Comparison of ENCODE assay signal across 9 mouse cellular contexts in genomic region chr11:100581756-100582155, GRCm38 (mm10). TPM values are rescaled to one million over a fixed set of nuclear protein-coding genes. Genes with fewer than 3 reads are reported as not detected.
A peak's percentile ranks its signal among the peaks of the same experiment; 100 is the strongest.
DNase-seq lines count a peak whose midpoint lies in the region; ATAC-seq lines count a peak whose summit lies in the region.
"Had no signal": no experiment of that assay in that cellular context is flagged by ENCODE, and none has a peak within 500 bp of the region (broad histone marks: within the 10 kb centered on the region; RNA-seq: fewer than 3 reads in every experiment).

No protein-coding gene starts in this region.

- H3K36me3 ChIP-seq in forebrain, embryonic 13.5 days (ENCODE audit: poor library complexity, severe bottlenecking): peaks cover 89% of the 10 kb centered on the region
- peaks cover 98% of the 10 kb centered on the region for H3K36me3 ChIP-seq in forebrain, embryonic 10.5 days (replicated peaks)
- H3K36me3 ChIP-seq in heart, embryonic 15.5 days: peaks cover 74% of the 10 kb centered on the region

- H3K4me2 ChIP-seq in forebrain, embryonic 13.5 days: no peak overlapping the region
- H3K4me2 ChIP-seq in heart, embryonic 15.5 days: no peak overlapping the region
- H3K4me2 ChIP-seq: limb, embryonic 12.5 days had no signal

- no peak for DNase-seq in forebrain, embryonic 10.5 days (ENCODE audit: extremely low spot score, low spot score)
- peak; percentile 61 for DNase-seq in right cerebral cortex, adult 18-20 months
- DNase-seq in right cerebral cortex, postnatal 25 days: no peak
- peak; percentile 50 for DNase-seq in naive thymus-derived CD4-positive, alpha-beta T cell, adult 2 months (ENCODE audit: low read depth)
- no peak for DNase-seq in urinary bladder, postnatal 36 days (ENCODE audit: low spot score in 2 of 2)
- no peak for DNase-seq in adipocyte (ENCODE audit: low spot score)

- peak; percentile 36; the same call in 1 of the 2 replicates for ATAC-seq in forebrain, embryonic 13.5 days
- ATAC-seq in heart, embryonic 15.5 days (replicated peaks; ENCODE audit: insufficient number of reproducible peaks, insufficient read depth, low FRiP score, low read depth): peak; percentile 41

- no peaks in the 10 kb centered on the region for H3K27me3 ChIP-seq in forebrain, embryonic 13.5 days
- 0 out of 2 replicates have a peak, but pooled peaks cover 2% of the 10 kb centered on the region for H3K27me3 ChIP-seq in forebrain, embryonic 10.5 days (ENCODE audit: poor library complexity, severe bottlenecking)
- H3K27me3 ChIP-seq in heart, embryonic 15.5 days: no peaks in the 10 kb centered on the region
- H3K27me3 ChIP-seq: limb, embryonic 12.5 days had no signal

- peak overlapping the region; percentile 63 for H3K27ac ChIP-seq in forebrain, embryonic 13.5 days
- H3K27ac ChIP-seq in forebrain, embryonic 10.5 days: no peak overlapping the region
- peak overlapping the region; percentile 56 for H3K27ac ChIP-seq in heart, embryonic 15.5 days
- H3K27ac ChIP-seq: limb, embryonic 12.5 days had no signal

- no peaks in the 10 kb centered on the region for H3K9me3 ChIP-seq in forebrain, embryonic 13.5 days (replicated peaks)
- no peaks in the 10 kb centered on the region for H3K9me3 ChIP-seq in forebrain, embryonic 10.5 days
- no peaks in the 10 kb centered on the region for H3K9me3 ChIP-seq in heart, embryonic 15.5 days (replicated peaks)
- H3K9me3 ChIP-seq: limb, embryonic 12.5 days had no signal

- peaks cover 7% of the 10 kb centered on the region for H3K4me1 ChIP-seq in forebrain, embryonic 13.5 days
- H3K4me1 ChIP-seq in forebrain, embryonic 10.5 days: no peaks in the 10 kb centered on the region
- peaks cover 17% of the 10 kb centered on the region; the same call in 1 of the 2 replicates for H3K4me1 ChIP-seq in heart, embryonic 15.5 days (replicated peaks)
- H3K4me1 ChIP-seq: limb, embryonic 12.5 days had no signal

- no peak overlapping the region for H3K4me3 ChIP-seq in forebrain, embryonic 13.5 days
- H3K4me3 ChIP-seq in forebrain, embryonic 10.5 days: no peak overlapping the region
- H3K4me3 ChIP-seq in heart, embryonic 15.5 days: no peak overlapping the region
- H3K4me3 ChIP-seq: limb, embryonic 12.5 days had no signal

- 52% methylated on average over 4 of the region's 4 CpGs for WGBS in forebrain, embryonic 13.5 days
- 95% methylated on average over 4 of the region's 4 CpGs for WGBS in forebrain, embryonic 10.5 days
- 40% methylated on average over 4 of the region's 4 CpGs for WGBS in heart, embryonic 15.5 days

- no peak overlapping the region; the same call in 1 of the 2 replicates for H3K9ac ChIP-seq in forebrain, embryonic 13.5 days
- 0 out of 2 replicates have a peak overlapping the region, but pooled peaks have one; percentile 3 for H3K9ac ChIP-seq in heart, embryonic 15.5 days
- H3K9ac ChIP-seq: limb, embryonic 12.5 days had no signal

RNA-seq across cellular contexts. Expression of gene Cnp, which starts 7.1 kb away (rescaled TPM):
- 20.1 and 20.8 TPM in 2 replicates for polyA plus RNA-seq in forebrain, embryonic 13.5 days (2015; fragmentation: Nextera tagmentation; extraction: Ambion mirVana)
- 15.3 and 17.5 TPM in 2 replicates for polyA plus RNA-seq in forebrain, embryonic 10.5 days (2016; fragmentation: Nextera tagmentation; extraction: Ambion mirVana)
- polyA plus RNA-seq in heart, embryonic 15.5 days (2015; fragmentation: Nextera tagmentation; extraction: Ambion mirVana): 17.4 and 27.6 TPM in 2 replicates

RNA-seq across cellular contexts. Expression of gene Ttc25, which starts 36.3 kb away (rescaled TPM):
- 1.6 and 1.9 TPM in 2 replicates for polyA plus RNA-seq in forebrain, embryonic 13.5 days (2015; fragmentation: Nextera tagmentation; extraction: Ambion mirVana)
- 1.4 and 1.5 TPM in 2 replicates for polyA plus RNA-seq in forebrain, embryonic 10.5 days (2016; fragmentation: Nextera tagmentation; extraction: Ambion mirVana)
- polyA plus RNA-seq in heart, embryonic 15.5 days (2015; fragmentation: Nextera tagmentation; extraction: Ambion mirVana): 0.66 TPM in 2 replicates

RNA-seq across cellular contexts. Expression of gene Nkiras2, which starts 37.3 kb away (rescaled TPM):
- polyA plus RNA-seq in forebrain, embryonic 13.5 days (2015; fragmentation: Nextera tagmentation; extraction: Ambion mirVana): 94.7 and 101 TPM in 2 replicates
- polyA plus RNA-seq in forebrain, embryonic 10.5 days (2016; fragmentation: Nextera tagmentation; extraction: Ambion mirVana): 83.1 and 91.8 TPM in 2 replicates
- 59.8 and 70.3 TPM in 2 replicates for polyA plus RNA-seq in heart, embryonic 15.5 days (2015; fragmentation: Nextera tagmentation; extraction: Ambion mirVana)

RNA-seq across cellular contexts. Expression of gene Dnajc7, which starts 38.2 kb away (rescaled TPM):
- 283 and 285 TPM in 2 replicates for polyA plus RNA-seq in forebrain, embryonic 13.5 days (2015; fragmentation: Nextera tagmentation; extraction: Ambion mirVana)
- polyA plus RNA-seq in forebrain, embryonic 10.5 days (2016; fragmentation: Nextera tagmentation; extraction: Ambion mirVana): 286 and 289 TPM in 2 replicates
- polyA plus RNA-seq in heart, embryonic 15.5 days (2015; fragmentation: Nextera tagmentation; extraction: Ambion mirVana): 184 and 206 TPM in 2 replicates

RNA-seq across cellular contexts. Expression of gene Acly, which starts 54.0 kb away (rescaled TPM):
- 251 and 271 TPM in 2 replicates for polyA plus RNA-seq in forebrain, embryonic 13.5 days (2015; fragmentation: Nextera tagmentation; extraction: Ambion mirVana)
- polyA plus RNA-seq in forebrain, embryonic 10.5 days (2016; fragmentation: Nextera tagmentation; extraction: Ambion mirVana): 287 and 294 TPM in 2 replicates
- 49.5 and 76.6 TPM in 2 replicates for polyA plus RNA-seq in heart, embryonic 15.5 days (2015; fragmentation: Nextera tagmentation; extraction: Ambion mirVana)

Comparison
In these comparisons a context has a peak if more than half of its experiments do, and no peak if none do; other contexts are left out.
1. DNase-seq: peak in right cerebral cortex, adult 18-20 months (single experiment) and naive thymus-derived CD4-positive, alpha-beta T cell, adult 2 months (single experiment); none in forebrain, embryonic 10.5 days (single experiment), right cerebral cortex, postnatal 25 days (single experiment), urinary bladder, postnatal 36 days (0 of 2) and adipocyte (single experiment).